ENCODE assay signal across 9 mouse cellular contexts in genomic region chr17:15372931-15373652, GRCm38 (mm10). TPM values are rescaled to one million over a fixed set of nuclear protein-coding genes. Genes with fewer than 3 reads are reported as not detected.
DNase-seq lines count a peak whose midpoint lies in the region; ATAC-seq and TF ChIP-seq lines count a peak whose summit lies in the region.
"Had no signal": no experiment of that assay in that cellular context is flagged by ENCODE, and none has a peak within 500 bp of the region (broad histone marks: within the 10 kb centered on the region; RNA-seq: fewer than 3 reads in every experiment).

No protein-coding gene starts in this region.

- peaks cover 82% of the 10 kb centered on the region for H3K27me3 ChIP-seq in heart, embryonic 13.5 days (replicated peaks)
- peaks cover 79% of the 10 kb centered on the region for H3K27me3 ChIP-seq in limb, embryonic 12.5 days
- H3K27me3 ChIP-seq in neural tube, embryonic 14.5 days (ENCODE audit: control insufficient read depth, insufficient read depth, low read length) = no peaks in the 10 kb centered on the region

- no peak for DNase-seq in layer of hippocampus, adult 2 months (ENCODE audit: low spot score in 2 of 2)
- DNase-seq in layer of hippocampus, adult 9-10 months (ENCODE audit: low spot score) = no peak
- DNase-seq in MN1 (ENCODE audit: low spot score) = no peak
- no peak for DNase-seq in urinary bladder, postnatal 14 days (ENCODE audit: low spot score)

- peaks cover 14% of the 10 kb centered on the region for H3K36me3 ChIP-seq in heart, embryonic 13.5 days
- no peaks in the 10 kb centered on the region for H3K36me3 ChIP-seq in limb, embryonic 12.5 days
- H3K36me3 ChIP-seq in neural tube, embryonic 14.5 days (ENCODE audit: control insufficient read depth, insufficient read depth, low read length) = peaks cover 24% of the 10 kb centered on the region

- no peak overlapping the region for H3K27ac ChIP-seq in layer of hippocampus, adult 2 months
- peak overlapping the region; percentile 50 for H3K27ac ChIP-seq in heart, embryonic 13.5 days (replicated peaks)
- no peak overlapping the region for H3K27ac ChIP-seq in limb, embryonic 12.5 days
- H3K27ac ChIP-seq in neural tube, embryonic 14.5 days (ENCODE audit: low read depth, low read length) = no peak overlapping the region
- H3K27ac ChIP-seq: liver, embryonic 15.5 days had no signal

- H3K4me2 ChIP-seq in heart, embryonic 13.5 days = peak overlapping the region; percentile 99
- peak overlapping the region; percentile 17; the same call in 1 of the 2 replicates for H3K4me2 ChIP-seq in limb, embryonic 12.5 days
- H3K4me2 ChIP-seq in neural tube, embryonic 14.5 days (ENCODE audit: low read depth, low read length) = peak overlapping the region; percentile 89
- H3K4me2 ChIP-seq: liver, embryonic 15.5 days had no signal

- H3K4me1 ChIP-seq in heart, embryonic 13.5 days = peaks cover 40% of the 10 kb centered on the region
- H3K4me1 ChIP-seq in limb, embryonic 12.5 days (replicated peaks) = peaks cover 32% of the 10 kb centered on the region
- peaks cover 33% of the 10 kb centered on the region for H3K4me1 ChIP-seq in neural tube, embryonic 14.5 days (ENCODE audit: control insufficient read depth, insufficient read depth, low read length)

- peak overlapping the region; percentile 88 for H3K4me3 ChIP-seq in layer of hippocampus, adult 2 months
- H3K4me3 ChIP-seq in heart, embryonic 13.5 days = peak overlapping the region; percentile 72
- peak overlapping the region; percentile 8; the same call in 1 of the 2 replicates for H3K4me3 ChIP-seq in limb, embryonic 12.5 days (replicated peaks)
- peak overlapping the region; percentile 83 for H3K4me3 ChIP-seq in neural tube, embryonic 14.5 days (ENCODE audit: low read depth, low read length)
- H3K4me3 ChIP-seq: liver, embryonic 15.5 days had no signal

- ATAC-seq in heart, embryonic 13.5 days (ENCODE audit: extremely low read depth, insufficient number of reproducible peaks, low FRiP score, low TSS enrichment) = no peak
- ATAC-seq in limb, embryonic 12.5 days (ENCODE audit: insufficient number of reproducible peaks, insufficient read depth, low FRiP score, low TSS enrichment, low read depth) = no peak
- no peak for ATAC-seq in neural tube, embryonic 14.5 days (ENCODE audit: low read depth)
- no peak for ATAC-seq in monocyte, adult 5-6 weeks (replicated peaks; ENCODE audit: insufficient number of reproducible peaks, low FRiP score, low TSS enrichment, poor library complexity, severe bottlenecking)

- WGBS in heart, embryonic 13.5 days = 56% methylated on average over 15 of the region's 15 CpGs
- WGBS in limb, embryonic 12.5 days = 52% methylated on average over 15 of the region's 15 CpGs
- WGBS in neural tube, embryonic 14.5 days = 52% methylated on average over 15 of the region's 15 CpGs

- no peak for TF ChIP-seq CTCF in layer of hippocampus, adult 2 months (conservative IDR thresholded peaks at IDR 0.05)

- no peaks in the 10 kb centered on the region for H3K9me3 ChIP-seq in heart, embryonic 13.5 days
- H3K9me3 ChIP-seq in limb, embryonic 12.5 days = no peaks in the 10 kb centered on the region
- no peaks in the 10 kb centered on the region for H3K9me3 ChIP-seq in neural tube, embryonic 14.5 days (ENCODE audit: control insufficient read depth, low read length)
- H3K9me3 ChIP-seq: liver, embryonic 15.5 days had no signal

- H3K9ac ChIP-seq in heart, embryonic 13.5 days = 0 out of 2 replicates have a peak overlapping the region, but pooled peaks have one; percentile 37
- no peak overlapping the region for H3K9ac ChIP-seq in limb, embryonic 12.5 days (replicated peaks)
- no peak overlapping the region for H3K9ac ChIP-seq in neural tube, embryonic 14.5 days (replicated peaks; ENCODE audit: low read depth, low read length)
- H3K9ac ChIP-seq: liver, embryonic 15.5 days had no signal

RNA-seq across cellular contexts. Expression of gene Dll1, which starts 3.6 kb away (rescaled TPM):
- total RNA-seq in layer of hippocampus, adult 2 months (2021) = 10 to 100 TPM in 1 of 2 experiments, 1 to 10 TPM in 1; 8.8 to 14.0 TPM
- polyA plus RNA-seq in heart, embryonic 13.5 days (2015; fragmentation: Nextera tagmentation; extraction: Ambion mirVana) = 6.6 and 7.8 TPM in 2 replicates
- 6.7 and 7.1 TPM in 2 replicates for polyA plus RNA-seq in limb, embryonic 12.5 days (2016; fragmentation: Nextera tagmentation; extraction: Ambion mirVana)
- 15.1 and 18.8 TPM in 2 replicates for polyA plus RNA-seq in neural tube, embryonic 14.5 days (2014; fragmentation: Nextera tagmentation; extraction: Ambion mirVana)
- 0.19 to 1.4 TPM in 2 of 3 replicates, not detected in the other for total RNA-seq in monocyte, adult 5-6 weeks (2017)

RNA-seq across cellular contexts. Expression of gene Fam120b, which starts 22.9 kb away (rescaled TPM):
- total RNA-seq in layer of hippocampus, adult 2 months (2021) = 10 to 100 TPM; 49.0 to 49.2 TPM
- 13.9 and 15.2 TPM in 2 replicates for polyA plus RNA-seq in heart, embryonic 13.5 days (2015; fragmentation: Nextera tagmentation; extraction: Ambion mirVana)
- 33.2 and 35.2 TPM in 2 replicates for polyA plus RNA-seq in limb, embryonic 12.5 days (2016; fragmentation: Nextera tagmentation; extraction: Ambion mirVana)
- 50.7 and 51.0 TPM in 2 replicates for polyA plus RNA-seq in neural tube, embryonic 14.5 days (2014; fragmentation: Nextera tagmentation; extraction: Ambion mirVana)
- 25.5 to 42.6 TPM (median 29.4 TPM) in 3 replicates for total RNA-seq in monocyte, adult 5-6 weeks (2017)

Comparison
In these comparisons a context has a peak if more than half of its experiments do, and no peak if none do; other contexts are left out.
1. H3K4me3 ChIP-seq: peak in every context shown above with its lines; median percentile 88 in layer of hippocampus, adult 2 months; 83 in neural tube, embryonic 14.5 days; 72 in heart, embryonic 13.5 days; 8 in limb, embryonic 12.5 days.
2. H3K4me2 ChIP-seq: peak in every context shown above with its lines; median percentile 99 in heart, embryonic 13.5 days; 89 in neural tube, embryonic 14.5 days; 17 in limb, embryonic 12.5 days.